Mouse (Mus musculus): ENCODE measurements at regions not wholly inside any gene's neighbourhood (a gene's known extent, or its start where the extent isn't known, plus 50 kb on each side); places are given as distances from the start of the nearest gene placed in this dataset.
"Not testable (repeated sequence)": the region's sequence is repeated elsewhere in the genome, so short reads cannot be mapped to it uniquely, and the experiment has no call there.

GRCm38 (mm10) chr8:71081291-71081690 lies 175.6 kb downstream of the Map1s start:
- DNase-seq; intact Hi-C loops (cut with DNase I): not testable (repeated sequence)

- intact Hi-C loops (cut with DNase I): not testable (repeated sequence)
- DNase-seq: peak in 1 of 2 experiments; percentile 10
Observed at GRCm38 (mm10) chr8:71127131-71127530, 145.4 kb upstream of the Myo9b start.

DNA sequence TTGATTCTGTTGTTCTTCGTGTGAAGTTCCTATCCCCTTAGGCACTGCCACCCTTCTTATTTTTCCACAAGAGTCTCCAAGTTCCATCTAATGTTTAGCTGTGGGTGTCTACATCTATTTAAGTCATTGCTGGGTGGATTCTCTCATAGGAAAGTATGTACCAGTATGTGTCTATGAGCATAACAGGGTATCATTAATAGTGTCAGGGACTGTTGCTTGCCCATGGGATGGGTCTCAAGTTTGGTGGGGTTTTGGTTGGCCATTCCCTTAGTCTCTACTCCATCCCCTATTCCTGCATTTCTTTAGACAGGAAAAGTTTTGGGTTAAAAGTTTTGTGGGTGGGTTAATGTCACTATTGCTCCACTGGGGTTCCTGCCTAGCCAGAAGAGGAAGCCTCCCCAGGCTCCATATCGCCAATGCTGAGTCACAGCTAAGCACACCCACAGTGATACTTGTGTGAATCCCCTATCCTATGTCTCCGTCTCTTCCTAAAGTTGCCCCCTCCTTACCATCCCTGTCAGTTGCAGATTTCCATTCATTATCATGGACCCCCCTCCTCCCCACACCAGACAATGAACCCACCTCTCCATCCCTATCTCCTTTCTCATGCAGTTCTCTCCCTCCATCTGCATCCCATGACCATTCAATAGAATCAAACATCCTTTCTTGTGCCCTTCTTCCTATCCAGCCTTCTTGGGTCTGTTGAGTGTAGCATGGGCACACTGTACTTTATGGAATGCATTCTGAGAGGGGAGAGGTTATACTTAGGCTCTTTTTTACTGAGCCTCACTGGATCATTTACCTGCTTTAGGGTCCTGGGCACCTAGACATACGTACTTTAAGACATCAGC lies 141.9 kb upstream of the Myo9b start:
- DNase-seq: no peak
- intact Hi-C loops (cut with DNase I): loop anchor here (2.0 to 5.0 kb wide), 2 partner anchors 682 to 728 kb away; no protein-coding TSS in a partner anchor

DNA sequence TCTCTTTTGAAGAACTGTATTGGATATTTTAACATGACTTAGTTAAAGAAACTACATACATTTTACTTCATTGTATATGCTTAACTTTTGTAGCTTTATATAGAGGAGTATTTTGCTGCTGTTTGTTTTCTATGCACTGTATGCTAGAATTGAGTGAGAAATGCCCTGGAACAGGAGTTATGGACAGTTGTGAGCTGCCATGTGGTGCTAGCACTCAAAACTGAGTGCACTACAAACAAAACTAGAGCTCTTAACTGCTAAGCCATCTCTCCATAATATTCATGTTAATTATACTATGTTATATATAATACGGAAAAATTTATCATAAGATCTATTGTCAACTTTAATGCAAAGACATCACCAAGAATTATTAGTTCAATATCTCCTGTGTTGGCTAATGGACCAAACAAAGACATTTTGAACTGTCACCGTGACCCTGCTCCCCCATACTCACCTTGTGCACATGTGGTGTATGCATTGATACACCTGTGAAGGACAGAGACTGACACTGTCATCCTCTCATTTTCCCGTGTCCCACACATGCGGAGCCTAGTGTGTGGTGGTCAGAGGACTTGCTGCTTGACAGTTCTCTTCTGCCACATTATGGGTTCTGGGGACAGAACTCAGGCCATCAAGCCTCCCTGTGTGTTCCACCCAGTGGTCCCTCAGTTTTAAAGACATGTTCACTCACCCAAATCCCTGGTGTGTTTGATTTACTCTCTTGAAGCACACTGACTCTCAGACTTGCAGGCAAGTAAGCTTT lies 141.0 kb upstream of the Myo9b start:
- no peak for DNase-seq
- intact Hi-C loops (cut with DNase I): loop anchor here (2.0 to 5.0 kb wide), 2 partner anchors 681 to 727 kb away; no protein-coding TSS in a partner anchor

DNA sequence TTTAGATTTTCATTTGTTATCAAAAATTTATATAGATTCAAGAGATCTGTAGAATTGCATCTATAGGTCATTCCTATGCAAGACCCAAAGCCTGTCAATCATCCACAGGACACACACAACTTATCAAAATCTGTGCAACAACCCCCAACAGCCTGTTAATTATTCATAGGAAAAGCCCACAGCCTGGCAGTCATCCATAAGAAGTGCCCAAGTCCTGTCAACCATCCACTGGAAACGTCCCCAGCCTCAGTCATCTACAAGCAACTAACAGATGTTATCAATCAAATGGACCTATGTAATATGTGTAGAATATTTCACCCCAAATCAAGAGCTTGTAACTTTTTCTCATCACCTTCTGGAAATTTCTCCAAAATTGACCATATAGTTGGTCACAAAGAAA lies 139.6 kb upstream of the Myo9b start:
- not testable (repeated sequence) for DNase-seq
- intact Hi-C loops (cut with DNase I): loop anchor here (5.0 kb wide), 1 partner anchor 679 kb away; no protein-coding TSS in a partner anchor

DNA sequence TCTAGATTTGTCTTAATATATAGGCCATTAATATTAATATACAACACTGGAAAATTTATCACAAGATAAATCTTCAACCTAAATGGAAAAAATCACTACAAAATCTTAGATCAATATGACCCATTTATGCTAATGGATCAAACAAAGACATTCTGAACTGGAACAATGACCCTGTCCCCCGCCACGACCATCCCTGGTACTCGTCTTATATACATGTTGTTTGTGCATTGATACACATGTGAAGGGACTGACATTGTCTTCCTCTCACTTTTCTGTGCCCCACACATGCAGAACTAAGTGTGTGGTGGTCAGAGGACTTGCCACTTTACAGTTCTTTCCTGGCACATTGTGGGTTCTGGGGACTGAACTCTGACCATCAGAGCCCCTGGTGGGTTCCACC lies 135.4 kb upstream of the Myo9b start:
- DNase-seq; intact Hi-C loops (cut with DNase I): not testable (repeated sequence)

DNA sequence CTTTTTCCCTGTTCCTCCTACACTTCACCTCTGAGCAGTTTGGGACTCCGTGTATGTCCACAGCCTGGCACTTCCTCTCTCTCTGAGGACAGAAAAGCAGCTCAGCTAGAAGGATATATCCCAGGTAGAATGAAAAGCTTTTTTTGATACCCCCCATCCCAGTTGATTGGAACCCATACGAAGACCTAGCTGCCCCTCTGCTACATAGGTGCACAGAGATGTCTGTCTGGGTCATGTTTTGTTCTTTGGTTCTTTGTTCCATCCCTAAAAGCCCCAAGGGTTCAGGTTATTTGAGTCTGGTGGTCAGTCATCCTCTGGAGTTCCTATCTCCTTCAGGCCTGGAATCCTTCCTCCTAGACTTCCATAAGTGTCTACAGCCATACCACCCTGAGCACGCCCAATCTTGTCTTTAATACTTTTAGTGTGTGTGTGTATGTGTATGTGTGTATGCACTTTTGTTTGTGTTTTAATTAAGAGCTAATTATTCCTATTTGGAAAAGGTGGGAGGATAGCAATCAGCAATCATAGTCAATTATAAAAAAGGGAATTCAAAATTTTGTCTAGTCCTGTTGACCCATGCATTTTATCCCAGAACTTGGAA lies 130.0 kb upstream of the Myo9b start:
- intact Hi-C loops (cut with DNase I); DNase-seq: not testable (repeated sequence)

DNA sequence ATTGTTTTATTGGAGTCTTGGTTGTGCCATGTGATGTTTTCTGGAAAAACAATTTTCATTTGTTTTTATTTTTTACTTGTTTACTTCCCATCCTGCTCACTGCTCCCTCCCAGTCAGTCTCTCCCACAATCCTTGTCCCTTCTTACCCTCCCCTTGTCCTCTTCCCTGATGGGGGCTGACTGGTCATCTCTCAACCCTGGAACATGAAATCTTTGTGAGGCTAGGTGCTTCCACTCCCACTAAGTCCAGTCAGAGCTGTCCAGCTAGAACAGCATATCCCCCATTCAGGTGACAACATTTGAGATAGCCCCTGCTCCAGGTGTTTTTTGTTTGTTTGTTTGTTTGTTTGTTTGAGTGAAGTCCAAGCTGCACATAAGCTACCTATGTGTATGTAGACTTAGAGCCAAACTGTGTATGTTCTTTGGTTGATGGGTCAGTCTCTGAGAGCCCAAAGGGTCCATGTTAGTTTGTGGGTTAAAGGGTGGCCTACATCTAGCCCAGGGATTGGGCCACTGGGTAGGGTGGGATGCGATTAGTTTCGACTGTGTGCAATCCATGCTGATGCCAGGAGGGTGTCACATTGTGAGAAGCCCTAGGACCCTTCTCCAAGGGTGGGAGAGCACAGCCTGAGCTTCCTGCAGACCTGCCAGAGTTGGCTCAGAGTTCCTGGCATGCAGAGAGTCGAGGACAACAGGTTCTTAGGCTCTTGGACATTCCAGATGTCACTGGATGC lies 100.9 kb upstream of the Myo9b start:
- DNase-seq; intact Hi-C loops (cut with DNase I): not testable (repeated sequence)

- intact Hi-C loops (cut with DNase I); DNase-seq: not testable (repeated sequence)
Observed at GRCm38 (mm10) chr8:71192939-71193338, 79.6 kb upstream of the Myo9b start.

DNA sequence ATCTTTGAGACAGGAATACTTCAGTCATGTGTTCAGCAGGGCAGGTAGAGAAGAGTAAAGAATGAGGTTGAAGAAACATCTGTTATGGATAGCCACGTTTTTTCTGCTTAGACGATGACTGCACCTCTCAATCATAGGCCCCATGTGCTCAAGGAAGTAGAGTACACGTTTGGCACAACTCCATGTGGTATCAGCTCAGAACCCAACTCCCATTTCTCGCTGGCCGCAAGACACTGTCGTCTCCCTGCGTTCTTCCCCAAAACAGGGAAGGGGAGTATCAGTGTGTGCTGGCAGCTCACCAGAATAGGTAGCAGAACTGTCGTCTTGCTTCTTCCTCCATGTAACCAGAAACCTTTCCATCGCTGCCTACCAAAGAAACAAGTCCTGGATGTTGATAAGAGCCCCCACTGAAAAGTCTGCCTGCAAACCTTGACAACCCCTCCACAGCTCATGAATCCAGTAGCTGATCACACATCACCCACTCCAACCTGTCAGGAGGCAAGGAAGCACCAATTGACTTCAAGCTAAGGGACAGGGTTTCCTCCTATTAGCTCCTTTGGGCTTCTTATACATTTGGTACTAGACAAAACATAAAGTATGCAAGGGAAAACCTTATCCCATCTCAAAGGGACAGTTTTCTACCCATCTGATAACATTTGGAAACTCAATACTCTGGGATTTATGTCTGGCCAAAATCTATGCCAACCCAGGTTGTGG lies 77.3 kb upstream of the Myo9b start:
- intact Hi-C loops (cut with DNase I); DNase-seq: not testable (repeated sequence)

Small RNA genes lying in the stretch of these regions (microRNA-seq; reads per million reads assigned to microRNA genes)
- 0 reads per million in 2 experiments for gene Gm27628

Data from heart, postnatal 10 days (tissue).